Mouse (Mus musculus) regulatory T cell (primary cell): ENCODE measurements around the gene Smc1b.

Experiments used
- in situ Hi-C: fragments of 300-600 bp; cut with MboI, MseI; formaldehyde crosslinking; loops from one replicate; pipeline ENCODE4 v1.15.1; 2025; ENCODE audit warnings: high pct_unique_total_duplicates

Gene Smc1b

DNA sequence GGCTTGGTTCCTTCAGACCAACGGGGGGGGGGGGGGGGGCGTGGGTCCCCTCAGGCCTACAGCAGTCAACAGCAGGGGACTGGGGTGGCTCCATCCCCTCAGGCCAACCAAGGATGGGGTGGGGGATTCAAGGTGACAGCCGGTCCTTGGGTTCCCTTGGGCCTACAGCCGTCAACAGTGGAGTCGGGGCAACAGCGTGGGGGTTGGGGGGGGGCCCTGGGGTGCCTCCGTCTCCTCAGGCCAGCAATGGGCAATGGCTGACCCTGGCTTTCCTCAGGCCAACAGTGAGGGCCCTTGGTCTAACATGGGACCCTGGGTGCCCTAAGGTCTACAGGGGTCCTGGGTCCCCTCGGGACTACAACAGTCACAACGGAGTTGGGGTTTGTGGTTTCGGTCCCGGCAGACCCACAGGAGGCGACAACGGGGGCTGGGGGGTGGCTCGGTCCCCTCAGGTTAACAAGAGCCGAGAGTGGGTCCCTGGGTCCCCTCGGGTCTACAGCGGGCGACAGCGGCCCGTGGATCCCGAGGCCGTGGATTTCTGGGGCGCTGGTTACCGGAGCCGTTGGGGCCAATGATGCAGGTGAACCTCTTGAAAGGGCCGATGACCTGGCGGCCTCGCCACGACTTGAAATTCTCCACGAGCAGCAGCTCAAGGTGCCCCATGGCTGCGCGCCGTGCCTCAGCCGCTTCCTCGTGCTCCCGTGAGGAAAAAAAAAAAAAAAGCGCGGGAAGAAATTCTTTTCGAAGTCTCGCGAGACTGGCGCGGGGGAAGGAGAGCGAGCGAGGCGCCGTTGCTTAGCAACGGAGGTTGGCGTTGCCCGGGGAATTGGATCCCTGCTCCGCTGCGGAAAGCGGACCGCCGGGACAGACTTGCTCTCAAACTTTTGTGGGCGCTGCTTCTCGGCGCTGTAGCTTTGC is at the start of gene Smc1b, which contains the start of gene Ribc2:
Smc1b (minus strand) TSS at position 690 of the 918 bp plus-strand sequence.
Ribc2 (plus strand) TSS at position 804 of the 918 bp plus-strand sequence.
- in situ Hi-C loops: no loop called here

DNA sequence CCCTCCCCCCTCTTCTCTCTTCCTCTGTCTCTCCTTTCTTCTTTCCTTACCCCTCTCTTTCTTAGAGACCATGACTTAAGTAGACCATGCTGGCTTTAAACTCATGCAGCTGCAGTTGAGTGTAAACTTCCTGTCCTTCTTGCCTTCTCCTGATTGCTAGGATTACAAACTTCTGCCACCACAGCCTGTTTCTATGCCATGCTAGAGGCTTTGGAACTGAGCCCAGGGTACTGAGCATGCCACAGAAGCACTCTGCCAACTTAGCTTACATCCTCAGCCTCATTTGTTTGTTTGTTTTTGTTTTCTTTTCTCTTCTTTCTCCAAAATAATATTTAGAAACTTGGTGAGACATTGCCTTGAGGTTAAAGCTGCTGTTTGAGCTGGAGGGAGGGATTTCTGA is 48.6 kb upstream of the Smc1b start:
- in situ Hi-C loops: no loop called here

DNA sequence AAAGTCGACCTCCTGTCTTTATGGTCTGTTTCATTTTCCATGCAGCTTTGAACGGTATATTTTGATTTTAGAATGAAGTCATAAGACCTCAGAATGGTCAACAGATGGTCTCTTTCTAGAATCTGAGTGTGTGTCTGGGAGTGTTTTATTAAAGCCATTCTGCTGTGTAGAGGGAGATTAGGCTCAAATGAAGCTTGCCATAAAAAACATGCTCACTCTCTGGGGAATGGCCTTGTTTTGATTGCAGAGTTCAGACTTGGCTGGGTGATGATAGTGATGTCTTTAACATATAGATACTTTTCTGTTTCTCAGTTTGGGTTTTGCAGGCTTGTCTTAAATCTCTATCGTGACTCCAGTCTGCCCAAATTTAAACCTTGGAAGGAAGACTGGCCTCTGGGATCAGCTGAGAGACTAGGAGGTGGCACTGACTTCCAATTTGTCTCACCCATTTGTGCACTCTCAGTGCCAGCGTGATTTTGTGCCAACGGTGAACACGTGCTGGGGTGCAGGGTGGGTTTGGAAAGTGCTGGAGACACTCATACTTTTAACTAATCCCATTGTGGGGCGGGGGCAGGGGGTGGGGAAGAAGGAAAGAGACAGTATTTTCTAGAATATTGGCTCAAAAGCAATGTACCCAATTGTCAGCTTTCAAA is 47.9 kb upstream of the Smc1b start:
- in situ Hi-C loops: no loop called here

- in situ Hi-C loops: no loop called here
Observed at GRCm38 (mm10) chr15:85178172-85178571, 46.4 kb upstream of the Smc1b start.

GRCm38 (mm10) chr15:85177576-85177975 is 45.8 kb upstream of the Smc1b start:
- in situ Hi-C loops: no loop called here

DNA sequence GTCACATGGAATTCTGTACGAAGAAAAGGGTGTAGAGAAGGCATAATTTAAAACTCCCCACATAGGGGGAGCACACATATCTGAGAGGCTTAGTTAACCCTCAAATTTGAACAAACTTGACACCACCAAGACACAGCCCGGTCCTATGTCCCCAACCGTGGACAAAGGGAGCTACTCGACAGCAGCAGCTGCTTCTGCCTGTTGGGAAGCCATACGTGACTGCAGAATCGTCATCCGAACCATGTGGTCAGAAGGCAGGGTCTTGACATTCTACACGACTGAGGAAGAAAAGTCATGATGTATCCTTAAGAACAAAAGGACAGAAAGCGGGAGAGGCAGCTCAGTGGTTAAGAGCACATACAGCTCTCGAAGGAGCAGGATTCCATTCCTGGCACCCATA is 42.3 kb upstream of the Smc1b start:
- in situ Hi-C loops: no loop called here

DNA sequence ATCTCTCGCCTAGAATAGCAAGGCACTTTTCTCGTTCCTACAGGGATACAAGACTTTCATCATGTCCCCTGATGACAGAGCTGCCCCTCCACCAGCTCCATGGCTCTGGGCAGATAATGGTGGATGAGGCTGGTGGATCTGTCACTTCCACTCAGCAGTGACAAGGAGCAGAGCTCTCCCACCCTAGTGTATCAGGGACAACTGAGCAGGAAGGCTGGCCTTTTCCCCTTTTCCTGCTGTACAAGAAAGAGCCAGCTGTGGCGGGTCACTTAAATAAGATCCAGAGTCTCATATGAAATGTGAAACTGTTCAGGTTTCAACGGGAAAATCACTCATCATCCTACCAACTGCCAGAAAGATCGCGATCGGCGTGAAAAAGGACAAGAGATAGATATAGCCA is 41.7 kb upstream of the Smc1b start:
- in situ Hi-C loops: no loop called here

DNA sequence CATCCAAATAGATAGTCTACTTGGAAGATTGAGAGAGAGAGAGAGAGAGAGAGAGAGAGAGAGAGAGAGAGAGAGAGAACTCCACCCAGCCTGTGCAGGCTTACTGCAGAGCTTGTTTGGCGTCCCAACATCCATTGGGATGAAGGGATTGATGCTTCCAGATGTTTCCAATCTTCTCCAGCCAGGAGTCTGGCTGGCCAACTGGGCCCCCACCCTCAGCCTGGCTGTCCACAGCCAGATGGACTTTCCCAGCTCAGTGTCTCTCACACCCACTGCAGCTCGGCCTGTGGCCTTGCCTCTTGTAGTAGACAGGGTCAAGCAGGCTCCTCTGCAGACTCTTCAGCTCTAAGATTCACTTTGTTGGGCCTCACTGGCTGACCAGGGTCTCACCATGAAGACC is 40.3 kb upstream of the Smc1b start:
- in situ Hi-C loops: no loop called here

DNA sequence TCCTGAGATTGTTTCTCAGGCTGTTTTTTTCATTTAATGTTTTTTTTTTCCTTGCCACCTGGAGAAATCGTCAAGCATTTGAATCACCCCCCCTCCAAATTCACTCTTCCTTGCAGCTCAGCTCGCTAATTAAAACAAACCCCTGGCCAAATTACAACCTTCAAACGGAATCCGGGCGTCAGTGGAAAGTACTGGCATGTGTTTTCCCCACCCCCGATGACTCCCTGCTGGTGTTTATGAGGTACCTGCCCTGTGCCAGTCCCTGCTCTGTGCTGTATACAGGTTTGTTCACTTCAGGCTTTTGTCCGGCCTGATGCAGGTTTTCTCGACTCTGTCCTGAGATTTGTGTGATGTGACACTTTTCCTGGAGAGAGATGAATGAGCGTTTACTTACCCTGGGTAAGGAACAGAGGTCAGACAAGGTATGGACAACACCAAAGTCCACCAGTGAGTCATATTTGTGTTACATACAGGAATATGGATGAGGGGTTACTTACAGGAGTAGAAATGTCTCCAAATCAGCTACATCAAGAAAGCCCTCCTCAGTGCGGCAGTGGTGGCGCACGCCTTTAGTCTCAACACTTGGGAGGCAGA is 35.4 kb upstream of the Smc1b start:
- in situ Hi-C loops: loop anchor here (5.0 kb wide), 1 partner anchor 270 kb away; no protein-coding TSS in a partner anchor

GRCm38 (mm10) chr15:85166433-85166933 is 34.7 kb upstream of the Smc1b start:
- in situ Hi-C loops: loop anchor here (5.0 kb wide), 1 partner anchor 269 kb away; no protein-coding TSS in a partner anchor

- in situ Hi-C loops: no loop called here
Observed at GRCm38 (mm10) chr15:85162693-85163663, 31.2 kb upstream of the Smc1b start.

DNA sequence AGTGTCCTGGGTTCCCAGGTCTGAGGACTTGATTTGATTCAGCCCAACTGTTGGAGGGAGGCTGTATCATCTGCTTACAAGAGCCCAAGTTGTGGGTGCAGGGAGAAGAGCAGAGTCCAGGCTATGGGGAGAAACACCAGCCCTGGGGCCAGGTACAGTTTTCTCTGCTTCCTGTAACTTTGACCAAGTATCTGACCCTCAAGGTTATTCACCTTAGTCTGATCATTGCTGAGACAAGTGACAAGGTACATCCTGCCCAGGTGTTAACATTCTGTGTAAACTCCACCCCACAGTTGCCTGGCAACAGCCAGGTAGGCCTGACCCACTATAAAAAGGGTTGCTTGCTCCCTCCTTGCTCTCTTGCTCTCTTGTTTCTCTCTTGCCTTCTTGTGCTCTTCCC is 29.7 kb upstream of the Smc1b start:
- in situ Hi-C loops: no loop called here

GRCm38 (mm10) chr15:85156198-85156597 is 24.4 kb upstream of the Smc1b start:
- in situ Hi-C loops: loop anchor here (5.0 kb wide), 2 partner anchors 61 to 426 kb away; partner anchors contain the start of gene Wnt7b

DNA sequence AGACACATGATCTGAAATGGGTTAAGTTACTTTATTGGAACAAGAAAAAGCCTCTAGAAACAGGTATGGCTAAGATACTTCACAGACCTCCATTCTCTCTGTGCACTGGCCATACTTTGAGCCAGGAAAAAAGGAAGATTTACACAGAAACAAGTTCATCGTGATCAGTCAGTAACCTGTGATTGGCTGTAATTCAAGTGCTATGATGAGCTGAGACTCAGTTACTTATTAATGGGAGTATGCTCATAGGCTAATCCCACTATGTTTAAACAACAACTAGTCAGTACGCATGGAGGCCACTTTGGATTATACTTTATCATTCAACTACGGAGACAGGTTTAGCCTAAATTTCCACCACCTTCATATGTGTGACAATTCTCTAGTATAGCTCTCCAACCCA is 22.3 kb upstream of the Smc1b start:
- in situ Hi-C loops: loop anchor here (5.0 kb wide), 1 partner anchor 98 kb away; no protein-coding TSS in a partner anchor

DNA sequence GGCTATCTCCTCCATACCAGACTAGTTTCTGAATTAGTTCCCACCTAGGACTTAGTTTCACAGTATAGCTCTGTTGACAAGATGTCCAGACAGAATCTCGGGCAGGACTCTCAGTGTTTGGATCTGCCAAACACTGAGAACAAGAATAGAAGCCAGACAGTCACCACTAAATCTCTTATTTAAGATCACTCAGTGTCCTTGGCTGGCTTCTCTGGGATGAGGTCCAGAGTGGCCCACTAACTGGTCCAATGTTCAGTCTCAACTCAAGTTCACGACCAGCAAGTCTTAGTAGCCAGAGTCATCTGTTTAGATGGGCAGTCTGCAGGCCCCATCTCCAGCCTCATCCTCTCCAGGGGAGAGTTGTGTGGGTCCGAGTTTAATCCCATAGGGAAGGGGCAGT is 20.8 kb upstream of the Smc1b start:
- in situ Hi-C loops: loop anchor here (5.0 kb wide), 1 partner anchor 100 kb away; no protein-coding TSS in a partner anchor

DNA sequence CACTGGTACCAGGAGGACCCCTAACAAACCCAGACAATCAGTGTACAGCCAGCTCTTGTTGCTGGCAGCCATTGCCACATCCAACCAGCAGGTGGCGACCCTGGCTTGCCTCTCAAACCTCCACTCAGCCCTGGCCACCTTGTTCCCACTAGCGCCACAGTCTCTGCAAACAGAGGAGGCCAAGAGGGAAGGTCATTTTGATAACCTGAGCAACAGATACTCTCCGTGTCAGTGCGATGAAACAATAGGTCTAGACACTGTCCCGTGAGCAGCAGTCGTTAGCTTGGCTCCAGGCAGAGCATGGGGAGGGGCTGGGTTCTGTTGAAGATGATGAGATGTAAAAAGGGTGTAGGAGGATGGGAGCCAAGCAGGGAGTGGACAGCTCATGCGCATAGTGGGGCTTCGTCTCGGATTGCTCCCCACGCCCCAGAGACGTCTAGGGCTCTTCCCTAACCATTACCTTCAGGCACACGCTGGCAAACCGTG is 19.7 kb upstream of the Smc1b start:
- in situ Hi-C loops: loop anchor here (5.0 kb wide), 1 partner anchor 101 kb away; no protein-coding TSS in a partner anchor

DNA sequence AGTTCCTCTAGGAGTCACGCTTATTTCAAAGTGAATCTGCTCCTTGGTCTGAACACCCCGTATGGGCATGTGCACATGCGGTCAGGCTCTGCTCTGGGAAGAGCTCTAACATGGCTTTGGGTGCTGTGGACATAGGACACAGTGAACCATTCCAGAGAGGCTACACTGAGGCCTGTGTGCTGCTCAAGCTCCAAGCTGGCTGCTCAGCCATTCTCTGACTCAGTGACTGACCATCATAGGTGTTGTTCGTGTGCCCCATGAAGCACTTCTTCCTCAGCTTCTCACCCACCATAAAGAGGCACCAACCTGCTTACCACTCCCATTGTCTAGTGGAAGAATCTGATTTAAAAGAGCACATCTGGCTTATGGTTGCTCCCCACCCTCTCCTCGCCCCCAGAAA is 12.5 kb upstream of the Smc1b start:
- in situ Hi-C loops: no loop called here

- in situ Hi-C loops: no loop called here
Observed at GRCm38 (mm10) chr15:85143747-85144146, 12.0 kb upstream of the Smc1b start.

GRCm38 (mm10) chr15:85143161-85143560 is 11.4 kb upstream of the Smc1b start:
- in situ Hi-C loops: no loop called here

DNA sequence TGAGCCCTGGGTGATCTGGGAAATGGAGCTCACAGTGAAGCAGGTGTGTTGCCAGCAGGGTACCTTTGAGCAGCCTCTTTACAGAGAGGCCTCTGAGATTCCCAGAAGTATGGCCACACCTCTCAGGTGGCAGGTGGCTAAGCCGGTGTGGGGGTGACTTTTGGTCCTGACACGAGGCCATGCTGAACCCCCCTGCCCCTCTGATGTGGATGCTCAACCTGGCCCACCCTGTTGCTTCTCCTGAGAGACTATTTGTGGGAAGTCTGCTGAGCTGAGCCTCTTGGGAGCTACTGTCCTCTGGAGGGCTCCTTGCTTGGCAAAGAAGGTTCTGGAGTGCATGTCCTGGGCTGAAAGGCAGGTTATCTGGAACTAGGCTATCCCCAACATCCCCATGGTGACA is 10.7 kb upstream of the Smc1b start:
- in situ Hi-C loops: no loop called here
